In the genomic region with DNA sequence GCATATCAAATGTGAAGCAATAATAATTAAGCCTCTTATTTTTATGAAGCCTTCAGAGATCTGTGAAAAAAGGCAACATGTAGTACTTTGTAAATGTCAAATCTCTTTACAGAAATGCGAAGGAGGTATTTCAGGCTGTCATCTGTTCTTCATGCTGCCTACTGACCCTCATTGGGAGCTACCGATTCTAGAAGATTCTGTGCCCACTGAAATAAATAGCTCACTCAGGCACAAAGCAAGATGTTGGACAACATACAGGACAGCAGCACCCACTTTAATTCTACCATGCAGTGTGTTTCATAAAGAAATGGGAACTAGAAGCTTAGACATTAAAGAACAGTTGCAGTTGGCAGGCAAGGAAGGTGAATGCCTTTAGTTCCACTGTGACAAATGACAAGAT, we compare ENCODE assay signal across 20 mouse cellular contexts.
A peak's percentile ranks its signal among the peaks of the same experiment; 100 is the strongest.
DNase-seq lines count a peak whose midpoint lies in the region; ATAC-seq and TF ChIP-seq lines count a peak whose summit lies in the region.
"Had no signal": no experiment of that assay in that cellular context is flagged by ENCODE, and none has a peak within 500 bp of the region (broad histone marks: within the 10 kb centered on the region; RNA-seq: fewer than 3 reads in every experiment).

No protein-coding gene starts in this region.

- no peaks in the 10 kb centered on the region for H3K4me1 ChIP-seq in hindbrain, postnatal 0 days (ENCODE audit: insufficient read depth, low read length)
- H3K4me1 ChIP-seq: embryonic facial prominence, embryonic 10.5 days; forebrain, embryonic 13.5 days; heart, embryonic 13.5 days; hindbrain, embryonic 15.5 days had no signal

- ATAC-seq in hindbrain, postnatal 0 days, result no peak
- ATAC-seq: activated CD4-positive, CD25-positive, alpha-beta regulatory T cell, adult 4 months; forebrain, embryonic 13.5 days; Patski had no signal

- no peaks in the 10 kb centered on the region for H3K27me3 ChIP-seq in hindbrain, postnatal 0 days (ENCODE audit: insufficient read depth, low read length)
- H3K27me3 ChIP-seq: CH12.LX; forebrain, embryonic 13.5 days; heart, embryonic 13.5 days; hindbrain, embryonic 15.5 days; Patski had no signal

- H3K27ac ChIP-seq in hindbrain, postnatal 0 days, result no peak overlapping the region
- H3K27ac ChIP-seq: embryonic facial prominence, embryonic 10.5 days; forebrain, embryonic 13.5 days; heart, embryonic 13.5 days; hindbrain, embryonic 15.5 days had no signal

- peak; percentile 19 for DNase-seq in layer of hippocampus, adult 11-12 months (ENCODE audit: low spot score)
- no peak for DNase-seq in layer of hippocampus, postnatal 25 days (ENCODE audit: extremely low spot score in 1 of 2, low spot score in 1 of 2)
- DNase-seq in right cerebral cortex, adult 2 months (ENCODE audit: low spot score in 2 of 2), result peak; percentile 13 to 18
- DNase-seq in right cerebral cortex, postnatal 4 days, result no peak
- peak; percentile 16 for DNase-seq in layer of hippocampus, adult 9-10 months (ENCODE audit: low spot score)
- no peak for DNase-seq in gastrocnemius, adult 18-20 months (ENCODE audit: low spot score)
- no peak for DNase-seq in hindbrain, postnatal 0 days (ENCODE audit: low spot score)
- DNase-seq: adrenal gland, postnatal 14 days; cerebellum, adult 18-20 months; cerebellum, adult 9-11 months; gastrocnemius, postnatal 36 days; heart, adult 11 months; heart, postnatal 36 days had no signal

- H3K36me3 ChIP-seq in hindbrain, postnatal 0 days (ENCODE audit: insufficient read depth, low read length), result no peaks in the 10 kb centered on the region
- H3K36me3 ChIP-seq: embryonic facial prominence, embryonic 10.5 days; heart, embryonic 13.5 days; hindbrain, embryonic 15.5 days had no signal

- 77% methylated on average over 2 of the region's 2 CpGs for WGBS in hindbrain, postnatal 0 days

- no peak for TF ChIP-seq CTCF in hindbrain, postnatal 0 days (IDR thresholded peaks at IDR 0.05; ENCODE audit: low read depth)

- H3K9ac ChIP-seq in hindbrain, postnatal 0 days (replicated peaks; ENCODE audit: low read length), result no peak overlapping the region
- H3K9ac ChIP-seq: forebrain, embryonic 13.5 days; heart, embryonic 13.5 days; hindbrain, embryonic 15.5 days had no signal

- no peak overlapping the region for H3K4me2 ChIP-seq in hindbrain, postnatal 0 days (ENCODE audit: low read depth, low read length)
- H3K4me2 ChIP-seq: forebrain, embryonic 13.5 days; heart, embryonic 13.5 days; hindbrain, embryonic 15.5 days had no signal

- no peak overlapping the region for H3K4me3 ChIP-seq in hindbrain, postnatal 0 days (ENCODE audit: low read length)
- H3K4me3 ChIP-seq: embryonic facial prominence, embryonic 10.5 days; forebrain, embryonic 13.5 days; heart, embryonic 13.5 days; hindbrain, embryonic 15.5 days had no signal

- H3K9me3 ChIP-seq in hindbrain, postnatal 0 days (ENCODE audit: low read length), result no peaks in the 10 kb centered on the region
- H3K9me3 ChIP-seq: embryonic facial prominence, embryonic 10.5 days; forebrain, embryonic 13.5 days; heart, embryonic 13.5 days; hindbrain, embryonic 15.5 days had no signal

Comparison
In these comparisons a context has a peak if more than half of its experiments do, and no peak if none do; other contexts are left out.
1. DNase-seq: peak in layer of hippocampus, adult 11-12 months (single experiment), right cerebral cortex, adult 2 months (2 of 2) and layer of hippocampus, adult 9-10 months (single experiment); none in layer of hippocampus, postnatal 25 days (0 of 2), right cerebral cortex, postnatal 4 days (single experiment), gastrocnemius, adult 18-20 months (single experiment) and hindbrain, postnatal 0 days (single experiment).